Mouse (Mus musculus) retina, embryonic 14.5 days (tissue): ENCODE measurements around the gene S1pr1.

Source experiments
- DNase-seq: peaks from one replicate; pipeline ENCODE4 v3.0.0-alpha.2; 2015; ENCODE audit warnings: low spot score

The S1pr1 gene

DNA sequence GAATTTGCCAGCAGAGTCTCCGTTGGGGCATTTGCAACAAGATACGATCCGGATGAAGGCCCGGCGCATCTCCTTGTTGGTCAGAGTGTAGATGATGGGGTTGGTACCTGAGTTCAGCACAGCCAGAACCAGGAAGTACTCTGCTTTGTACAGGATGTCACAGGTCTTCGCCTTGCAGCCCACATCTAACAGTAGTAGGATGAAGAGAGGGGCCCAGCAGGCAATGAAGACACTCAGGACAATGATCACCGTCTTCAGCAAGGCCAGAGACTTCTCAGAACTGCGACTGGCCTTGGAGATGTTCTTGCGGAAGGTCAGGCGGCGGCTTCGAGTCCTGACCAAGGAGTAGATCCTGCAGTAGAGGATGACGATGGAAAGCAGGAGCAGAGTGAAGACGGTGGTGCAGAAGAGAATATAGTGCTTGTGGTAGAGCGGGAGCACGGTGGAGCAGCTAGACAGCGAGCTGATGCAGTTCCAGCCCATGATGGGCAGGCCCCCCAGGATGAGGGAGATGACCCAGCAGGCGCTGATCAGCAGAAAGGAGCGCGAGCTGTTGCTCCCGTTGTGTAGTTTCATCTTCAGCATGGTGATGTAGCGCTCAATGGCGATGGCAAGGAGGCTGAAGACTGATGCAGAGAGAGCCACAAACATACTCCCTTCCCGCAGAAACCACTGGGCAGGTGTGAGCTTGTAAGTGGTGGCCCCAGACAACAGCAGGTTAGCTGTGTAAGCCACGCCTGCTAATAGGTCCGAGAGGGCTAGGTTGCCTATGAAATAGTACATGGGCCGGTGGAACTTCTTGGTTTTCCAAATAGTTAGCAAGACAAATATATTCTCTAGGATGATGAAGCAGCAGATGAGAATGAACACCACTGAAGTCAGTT is 2.7 kb downstream of the S1pr1 start:
- no peak for DNase-seq

DNA sequence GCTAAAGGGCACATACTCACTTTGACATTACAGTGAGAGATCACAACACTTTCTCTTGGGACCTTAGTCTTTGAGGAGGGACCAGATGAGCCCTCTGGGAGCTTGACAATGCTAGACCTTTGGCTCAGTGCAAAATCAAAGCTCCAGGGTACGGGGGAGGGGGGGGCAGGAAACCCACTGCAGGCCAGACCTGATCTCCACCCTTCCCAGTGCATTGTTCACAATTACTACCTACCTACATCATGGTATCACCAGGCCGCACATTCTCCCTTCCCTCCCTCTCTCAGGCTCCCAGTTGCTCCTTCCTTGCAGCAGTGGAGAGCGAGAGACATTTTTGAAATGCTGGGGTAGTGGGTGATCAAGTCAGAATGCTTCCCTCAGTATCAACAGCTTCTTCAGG is 3.5 kb downstream of the S1pr1 start:
- DNase-seq, result no peak

DNA sequence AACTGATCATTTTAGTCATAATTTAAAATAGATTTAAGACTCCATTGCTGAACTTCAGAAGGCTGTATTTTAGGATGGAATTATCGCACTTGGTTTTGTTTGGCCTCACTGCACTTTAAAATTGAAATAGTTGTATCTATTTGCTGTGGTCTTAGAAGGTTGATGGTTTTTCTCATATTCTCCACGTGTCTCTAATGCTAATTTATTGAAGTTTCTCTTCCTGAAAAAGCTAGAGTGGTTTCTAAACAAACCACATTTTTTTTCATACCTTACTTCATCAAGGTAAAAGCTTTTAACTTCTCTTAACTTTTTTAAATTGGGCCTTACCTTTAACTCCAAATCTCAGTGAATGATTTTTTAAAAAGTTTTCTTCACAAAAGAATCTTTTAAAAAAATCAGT is 4.8 kb downstream of the S1pr1 start:
- no peak for DNase-seq

DNA sequence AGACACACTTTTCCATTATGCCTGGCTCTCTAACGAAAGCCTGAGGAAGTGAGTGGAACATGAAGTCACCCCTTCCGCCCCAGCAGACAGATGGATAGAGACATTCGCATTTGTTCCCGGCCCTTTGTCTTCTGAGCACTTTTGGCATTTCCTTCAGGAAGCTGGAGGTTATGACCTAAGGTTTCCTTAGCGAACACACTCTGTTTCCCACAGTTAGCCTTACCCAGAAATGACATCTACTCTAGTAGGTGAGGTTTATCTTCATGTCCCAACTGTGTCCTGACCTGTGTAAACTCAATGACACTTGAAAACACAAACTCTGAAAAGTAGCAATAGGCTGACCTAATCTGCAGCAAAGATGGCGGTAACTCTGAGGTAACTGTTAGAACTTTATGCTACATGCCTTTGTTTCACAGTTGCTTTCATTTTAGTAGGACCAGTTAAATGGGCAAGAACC is 5.7 kb downstream of the S1pr1 start:
- no peak for DNase-seq

DNA sequence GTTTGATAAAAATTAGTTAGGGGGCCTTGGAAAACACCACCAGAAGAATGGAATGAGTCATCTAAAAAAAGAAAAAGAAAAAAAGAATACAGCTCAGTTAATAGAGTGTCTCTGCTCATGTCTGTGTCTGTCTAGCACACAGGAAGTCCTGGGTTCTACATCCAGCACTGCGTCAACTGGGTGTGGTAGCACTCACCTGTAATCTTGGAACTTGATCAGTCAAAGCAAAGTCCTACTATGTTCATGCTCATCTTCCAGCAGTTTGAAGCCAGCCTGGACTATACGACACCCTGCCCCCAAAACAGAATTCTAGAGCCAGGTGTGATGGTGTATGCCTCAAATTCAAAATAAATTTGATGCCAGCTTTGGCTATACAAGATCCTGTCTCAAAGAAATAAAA is 8.1 kb downstream of the S1pr1 start:
- DNase-seq, result no peak

DNA sequence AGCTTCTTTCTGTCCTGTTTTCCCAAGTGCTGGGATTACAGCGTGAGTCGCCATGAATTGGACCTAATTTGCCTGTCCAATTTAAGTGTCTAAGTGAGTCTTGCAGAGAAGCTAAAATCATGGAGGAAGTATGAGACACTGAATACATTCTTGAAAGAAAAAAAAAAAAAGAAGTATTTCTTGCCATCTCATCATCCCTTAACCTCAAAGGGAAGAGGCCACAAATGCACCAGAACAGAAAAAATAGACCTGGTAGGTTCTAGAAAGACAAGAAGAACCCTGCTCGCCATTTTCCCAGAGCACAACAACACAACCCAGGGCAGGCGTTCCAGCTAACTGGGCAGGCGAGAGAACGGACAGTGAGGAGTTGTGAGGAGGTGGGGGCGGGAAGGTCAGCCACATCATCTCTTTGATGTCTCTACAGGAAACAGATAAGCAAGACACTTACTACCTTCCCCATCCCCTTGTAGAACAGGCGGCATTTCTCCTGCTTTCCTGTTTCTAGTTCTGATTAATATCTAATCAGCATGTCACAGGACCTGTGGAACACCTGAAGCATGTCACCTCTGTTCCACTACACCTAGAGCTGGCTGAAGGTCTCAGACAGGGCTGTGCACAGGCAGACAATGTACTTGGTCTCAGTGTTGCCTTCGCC is 10.5 kb downstream of the S1pr1 start:
- DNase-seq, result no peak

DNA sequence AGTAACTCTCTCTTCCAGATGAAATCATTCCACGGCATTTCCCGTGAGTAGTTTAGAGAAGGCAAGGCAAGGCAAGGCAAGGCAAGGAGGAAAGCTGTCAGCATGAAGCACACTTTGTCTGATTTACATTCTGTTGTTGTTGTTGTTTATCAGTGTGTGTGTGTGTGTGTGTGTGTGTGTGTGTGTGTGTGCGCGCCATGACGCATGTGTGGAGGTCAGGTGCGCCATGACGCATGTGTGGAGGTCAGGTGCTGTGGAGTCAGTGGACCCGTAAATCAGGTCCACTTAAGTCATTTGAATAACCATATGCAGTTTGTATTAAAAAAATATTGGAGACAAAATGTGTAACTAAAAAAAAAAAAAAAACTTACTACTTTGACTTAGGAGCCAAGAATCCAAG is 11.2 kb downstream of the S1pr1 start:
- no peak for DNase-seq

DNA sequence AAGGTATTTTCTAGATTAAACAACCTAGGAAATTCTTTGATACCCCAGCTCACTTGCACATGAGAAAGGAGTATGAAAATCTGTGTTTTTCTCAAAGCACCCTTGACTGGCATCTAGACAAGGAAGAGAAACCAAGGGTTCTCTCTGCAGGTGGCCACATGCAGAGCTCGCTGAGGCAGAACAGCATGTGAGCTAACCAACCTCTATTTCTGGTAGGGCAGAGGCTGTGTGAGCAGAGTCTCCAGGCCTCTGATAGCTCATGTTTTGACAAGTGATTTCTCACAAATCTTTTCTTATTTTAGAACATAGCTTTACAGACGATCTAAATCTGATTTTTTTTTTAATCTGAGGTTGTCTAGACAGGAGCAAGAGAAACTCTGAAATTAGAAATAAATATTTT is 12.8 kb downstream of the S1pr1 start:
- DNase-seq, result no peak

DNA sequence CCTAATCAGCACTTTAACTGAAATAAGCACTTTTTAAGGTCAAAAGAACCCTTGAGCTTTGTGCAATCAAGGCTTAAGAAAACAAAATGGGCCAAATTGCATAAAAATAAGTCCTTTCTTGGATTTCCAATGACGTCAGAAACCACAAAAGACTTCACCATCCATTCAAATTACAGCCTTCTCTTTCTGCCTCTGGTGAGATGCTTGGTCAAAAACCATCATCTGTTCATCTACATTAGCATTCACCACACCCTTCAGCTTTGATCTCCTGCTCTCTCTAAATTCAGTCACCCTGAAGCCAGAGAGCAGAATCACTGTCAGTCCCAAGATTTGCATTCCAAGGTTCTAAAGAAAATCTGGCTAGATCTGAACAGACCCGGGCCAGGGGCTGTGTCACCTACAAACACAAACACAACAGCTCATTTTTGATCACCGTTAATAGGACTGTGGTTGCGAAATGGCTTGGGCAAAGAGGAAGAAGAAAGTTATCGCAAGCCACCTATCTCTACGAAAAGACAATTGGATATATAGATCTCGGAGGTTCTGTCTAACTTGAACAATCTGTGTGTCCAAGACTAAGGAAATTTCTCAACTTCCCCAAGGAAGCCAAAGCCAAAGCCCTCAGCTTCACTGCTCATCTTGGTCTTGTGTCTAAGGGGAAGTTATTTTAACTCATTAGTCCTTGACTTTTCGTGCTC is 19.5 kb downstream of the S1pr1 start:
- no peak for DNase-seq

DNA sequence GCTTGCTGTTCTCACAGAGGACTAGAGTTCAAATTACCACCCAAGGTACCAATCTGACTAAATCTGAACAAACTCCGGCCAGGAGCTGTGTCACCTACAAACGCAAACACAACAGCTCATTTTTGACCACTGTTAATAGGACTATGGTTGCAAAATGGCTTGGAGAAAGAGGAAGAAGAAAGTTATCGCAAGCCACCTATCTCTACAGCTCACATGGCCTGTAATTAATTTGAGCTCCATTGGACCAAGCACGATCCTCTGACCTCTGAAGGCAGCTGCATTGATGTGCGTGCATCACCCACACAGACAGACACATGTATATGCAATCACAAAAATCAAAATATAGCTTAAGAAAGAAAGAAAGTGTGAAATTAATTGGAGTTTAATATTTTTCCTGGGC is 20.7 kb downstream of the S1pr1 start:
- DNase-seq, result no peak

DNA sequence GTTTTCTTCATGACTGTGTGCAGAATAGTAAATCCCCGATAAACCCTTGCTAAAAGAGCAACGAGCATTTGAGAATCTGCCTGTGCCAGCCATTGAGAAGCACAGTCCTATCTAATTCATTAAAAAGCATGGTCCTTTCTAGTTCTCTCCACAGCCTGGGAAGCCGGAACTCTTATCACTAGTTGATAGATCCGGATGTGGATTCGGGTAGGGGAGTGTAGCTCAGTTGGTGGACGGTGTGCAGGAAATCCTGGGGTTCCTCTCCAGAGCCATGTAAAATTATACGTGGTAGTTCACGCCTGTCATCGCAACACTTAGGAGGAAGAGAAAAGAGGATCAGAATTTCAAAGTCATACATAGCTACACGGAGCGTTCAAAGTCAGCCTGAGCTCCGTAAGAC is 21.5 kb downstream of the S1pr1 start:
- DNase-seq, result no peak

DNA sequence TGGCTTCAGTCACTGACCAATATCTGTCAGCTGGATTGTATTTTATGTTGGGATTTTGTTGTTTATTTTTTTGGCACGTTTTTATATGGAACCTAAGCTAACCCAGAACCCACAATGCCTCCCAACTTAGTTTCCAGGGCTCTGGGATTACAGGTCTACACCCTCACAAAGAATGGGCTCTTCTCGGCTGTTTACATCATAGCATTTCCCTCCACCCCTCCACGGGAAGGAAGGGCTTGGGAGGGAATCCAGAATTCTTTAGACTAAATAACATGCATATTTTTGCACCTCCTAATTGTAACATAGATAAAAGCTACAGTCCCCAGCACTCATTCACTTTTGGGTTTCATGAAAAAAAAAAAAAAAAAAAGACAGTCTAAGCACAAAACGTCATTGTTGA is 22.0 kb downstream of the S1pr1 start:
- no peak for DNase-seq

DNA sequence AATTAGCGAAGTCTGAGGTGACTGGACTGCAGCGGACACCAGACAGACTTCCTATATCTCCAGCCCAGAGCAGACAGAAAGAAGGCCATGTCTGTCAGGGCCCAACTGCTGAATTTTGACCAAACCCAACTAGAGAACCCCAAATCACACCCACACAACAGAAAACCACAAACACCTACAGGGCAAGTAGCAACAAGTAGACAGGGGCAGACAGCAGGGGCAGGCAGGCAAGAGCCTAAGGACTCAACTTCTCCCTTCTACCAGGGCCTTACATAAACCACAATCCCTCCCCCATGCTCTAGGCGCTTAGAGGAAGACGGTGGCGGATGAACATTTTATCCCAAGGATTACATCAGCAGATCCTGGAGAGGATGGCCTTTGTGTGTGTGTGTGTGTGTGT is 22.5 kb downstream of the S1pr1 start:
- no peak for DNase-seq

DNA sequence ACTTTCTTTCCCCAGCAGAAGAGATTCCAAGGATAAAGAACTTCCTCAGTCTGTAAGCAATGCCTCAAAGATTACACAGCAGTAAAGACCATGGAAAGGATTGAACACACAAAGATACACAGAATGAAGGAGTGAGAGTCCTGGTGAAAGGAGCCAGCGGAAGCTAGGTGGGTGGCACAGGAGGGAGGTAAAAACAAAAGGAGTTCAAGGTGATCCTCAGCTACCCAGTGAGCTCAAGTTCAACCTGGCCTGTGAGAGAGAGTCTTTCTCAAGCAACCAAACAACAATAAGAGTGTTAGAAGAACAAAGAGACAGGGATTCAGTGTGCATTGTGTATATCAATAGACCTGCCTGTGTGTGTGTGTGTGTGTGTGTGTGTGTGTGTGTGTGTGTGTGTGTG is 25.0 kb downstream of the S1pr1 start:
- no peak for DNase-seq

DNA sequence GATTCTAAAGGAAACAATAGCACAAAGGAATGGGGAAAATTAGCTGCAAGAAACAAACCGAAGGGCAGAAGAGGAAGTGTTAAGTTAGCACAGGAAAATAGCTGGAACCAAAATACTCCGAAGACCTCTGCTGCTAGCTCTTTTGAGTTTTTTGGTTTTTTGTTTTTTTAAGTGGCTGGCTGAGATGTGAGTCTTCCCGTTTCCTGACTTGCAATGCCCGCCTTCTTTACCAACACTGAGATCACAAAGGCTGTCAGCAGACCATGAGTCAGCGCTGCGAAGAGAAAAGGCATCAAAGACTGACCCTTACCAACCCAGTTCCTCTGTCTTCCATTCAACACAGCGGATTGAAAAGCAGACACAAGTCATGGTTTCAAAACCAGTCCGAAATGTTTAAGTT is 25.5 kb downstream of the S1pr1 start:
- DNase-seq, result no peak

DNA sequence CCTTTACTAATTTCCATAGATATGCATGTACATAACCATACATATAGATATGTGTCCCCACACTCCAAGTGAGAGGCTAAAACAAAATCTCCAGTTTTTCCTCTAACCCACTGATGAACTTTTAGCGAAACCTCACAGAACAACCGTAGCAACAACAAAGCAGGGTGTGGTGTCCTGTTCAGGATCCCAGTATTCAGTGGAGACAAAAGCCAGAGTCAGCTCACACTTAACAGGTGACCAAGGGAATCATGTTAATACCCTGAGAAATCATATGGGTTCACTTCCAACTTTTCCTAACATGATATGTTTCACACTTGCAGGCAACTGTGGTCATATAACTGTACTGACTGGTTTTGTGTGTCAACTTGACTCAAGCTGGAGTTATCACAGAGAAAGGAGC is 27.1 kb downstream of the S1pr1 start:
- DNase-seq, result no peak

DNA sequence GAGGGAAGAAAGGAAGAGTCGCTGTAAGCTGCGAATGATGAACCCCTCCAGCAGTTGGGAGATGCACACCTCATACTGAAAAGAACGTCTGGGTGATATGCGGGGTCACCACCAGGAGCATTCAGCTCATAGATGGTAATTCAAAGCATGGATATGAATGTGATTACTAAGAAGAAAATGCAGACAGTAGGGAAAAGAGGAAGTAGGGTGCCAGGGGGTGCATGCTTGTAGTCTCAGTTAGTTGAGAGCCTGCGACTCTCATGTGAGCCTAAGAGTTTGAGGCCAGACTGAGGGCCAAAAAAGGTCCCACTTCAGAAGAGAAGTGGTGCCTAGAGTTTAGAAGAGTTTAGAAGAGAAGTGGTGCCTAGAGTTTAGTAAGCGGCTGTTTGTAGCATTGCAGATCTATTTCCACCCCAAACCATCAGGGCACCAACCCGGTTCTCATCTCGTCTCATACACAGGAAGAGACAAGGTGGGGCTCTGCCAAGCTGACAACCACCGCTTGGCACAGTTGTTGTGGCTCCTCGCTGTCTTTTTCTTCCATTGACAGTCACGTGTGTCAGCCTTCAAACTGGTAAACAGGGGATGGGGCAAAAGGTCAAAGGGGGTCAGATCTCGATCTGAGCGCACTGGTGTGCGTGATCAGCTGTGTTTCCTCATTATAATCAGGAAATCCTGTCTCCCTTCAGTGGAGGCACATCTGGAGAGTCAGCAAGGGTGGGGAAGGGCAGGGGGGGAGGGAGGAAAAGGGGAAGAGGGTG is 32.4 kb downstream of the S1pr1 start:
- no peak for DNase-seq

DNA sequence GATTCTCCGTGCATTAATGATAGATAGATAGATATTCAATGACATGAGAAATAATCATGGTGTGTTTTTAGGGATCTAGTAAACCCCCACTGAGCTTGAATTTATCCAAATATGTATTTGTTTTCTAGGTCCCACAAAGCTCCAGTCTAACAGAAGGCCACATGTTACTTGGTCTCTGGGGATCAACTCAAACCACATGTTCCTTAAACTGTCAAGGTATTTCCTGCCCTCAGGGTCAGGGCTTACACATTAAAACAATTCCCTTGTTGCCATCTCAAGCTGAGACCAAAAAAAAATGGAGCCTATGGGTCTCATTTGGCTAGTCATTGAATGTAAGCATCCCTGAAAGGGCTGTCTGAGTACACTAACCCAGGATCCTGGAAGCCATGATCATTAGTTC is 33.7 kb downstream of the S1pr1 start:
- no peak for DNase-seq

DNA sequence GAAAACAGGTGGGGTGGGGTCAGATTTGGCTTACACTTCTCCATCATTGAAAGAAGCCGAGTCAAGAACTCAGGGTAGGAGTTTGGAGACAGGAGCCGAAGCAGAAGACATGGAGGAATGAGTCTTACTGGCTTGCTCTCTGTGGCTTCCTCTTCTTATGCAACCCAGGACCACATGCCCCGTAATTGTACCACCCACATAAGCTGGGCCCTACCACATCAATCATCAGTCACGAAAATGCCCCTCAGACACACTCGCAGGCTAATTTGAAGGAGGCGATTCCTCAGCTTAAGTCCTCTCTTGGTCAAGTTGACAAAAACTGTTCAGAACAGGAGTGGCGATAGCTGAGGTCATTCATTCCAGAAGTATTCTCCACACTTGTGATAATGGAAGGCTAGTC is 35.9 kb downstream of the S1pr1 start:
- DNase-seq, result no peak

DNA sequence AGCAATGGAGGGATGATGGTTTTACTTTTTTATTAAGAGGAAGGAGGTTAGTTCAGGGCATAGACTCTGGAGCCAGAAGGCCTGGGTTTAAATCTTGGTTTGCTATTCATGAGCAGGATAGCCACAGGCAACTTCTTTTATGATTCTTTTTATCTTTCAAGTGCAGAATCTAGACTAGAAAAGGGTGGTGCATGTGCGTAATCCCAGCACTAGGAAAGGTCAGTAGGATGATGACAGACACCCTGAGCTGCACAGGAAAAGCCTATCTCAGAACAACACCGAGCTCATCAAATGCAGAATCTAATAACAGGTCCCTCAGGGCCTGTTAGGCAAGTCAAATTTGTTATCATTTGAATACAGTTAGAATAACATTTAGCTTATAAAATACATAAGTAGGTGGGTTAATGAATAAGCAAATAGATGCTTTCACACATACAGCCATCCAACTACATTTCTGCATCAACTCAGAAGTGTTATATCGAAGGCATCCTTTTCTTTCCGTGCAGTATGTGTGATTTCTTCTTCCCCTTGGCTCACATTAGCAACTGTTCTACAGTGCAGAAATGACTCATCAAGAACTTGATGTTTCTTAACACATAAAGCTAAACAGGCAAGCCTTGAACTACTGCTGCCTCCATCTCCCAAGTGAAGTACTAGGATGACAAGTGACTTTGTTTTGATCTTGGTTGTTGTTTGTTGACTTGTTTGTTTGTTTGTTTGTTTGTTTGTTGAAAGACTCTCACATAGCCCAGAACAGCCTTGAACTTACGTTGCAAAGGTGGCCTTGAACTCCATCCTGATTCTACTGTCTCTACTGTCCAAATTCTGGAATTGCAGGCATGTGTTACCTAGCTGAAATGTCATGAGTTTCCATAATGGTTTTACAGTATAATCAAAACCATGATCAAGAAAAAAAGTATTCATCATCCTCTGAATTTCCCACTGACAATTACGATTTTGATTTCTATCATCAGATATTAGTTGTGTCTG is 39.0 kb downstream of the S1pr1 start:
- no peak for DNase-seq

DNA sequence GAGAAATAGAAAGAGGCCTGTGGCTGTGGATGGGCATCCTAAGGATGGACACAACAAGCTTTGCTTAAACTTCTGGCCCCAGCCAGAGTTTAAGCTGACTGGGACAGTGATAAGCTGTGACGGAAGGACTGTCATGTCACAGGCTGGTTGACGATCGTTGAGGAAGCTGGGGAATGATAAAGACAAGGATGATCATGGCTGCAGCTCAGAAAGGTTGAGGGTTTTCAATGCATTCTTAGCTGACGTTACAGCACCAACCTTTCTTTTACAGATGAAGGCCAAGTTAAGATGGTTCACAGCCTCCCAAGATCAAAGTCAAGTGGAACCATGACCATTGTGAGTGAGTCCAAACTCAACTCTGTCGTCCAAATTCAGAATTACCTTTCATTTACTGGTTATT is 40.2 kb downstream of the S1pr1 start:
- no peak for DNase-seq
